Mouse (Mus musculus): ENCODE measurements around the gene Fstl4. TPM values are rescaled to one million over a fixed set of nuclear protein-coding genes. Genes with fewer than 3 reads are reported as not detected.

Fstl4 gene
- polyA plus RNA-seq, 1 experiment = 0.49 TPM

DNA sequence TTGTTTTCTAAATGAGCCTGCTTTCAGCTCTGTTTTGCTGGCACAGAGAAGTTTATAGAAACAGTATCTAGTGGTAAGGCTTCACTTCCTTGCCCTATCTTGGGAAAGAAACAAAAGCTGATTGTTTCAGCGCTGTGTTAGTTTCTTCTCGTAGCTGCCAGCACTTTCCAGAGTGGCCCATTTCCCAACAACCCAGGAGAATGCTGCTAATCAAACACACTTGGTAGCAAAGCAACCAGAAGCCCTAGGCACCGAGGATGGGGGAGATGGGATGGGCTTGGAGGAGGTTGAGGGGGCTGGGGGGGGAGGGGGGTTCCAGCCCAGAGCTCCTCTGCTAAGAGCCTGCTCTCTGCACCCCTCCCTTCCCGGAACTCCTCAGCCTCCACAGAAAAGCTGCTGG lies 233.0 kb downstream of the Fstl4 start:
- no peak overlapping the region for H3K27ac ChIP-seq (ENCODE audit: insufficient read depth, low read depth, low read length)
- 35% methylated on average over 4 of the region's 4 CpGs for WGBS
- no peak for TF ChIP-seq CTCF (IDR thresholded peaks at IDR 0.05; ENCODE audit: extremely low read depth, insufficient read length, insufficient replicate concordance, low read depth, low read length)
- TF ChIP-seq POLR2A (IDR thresholded peaks at IDR 0.05; ENCODE audit: low read depth, low read length) = no peak
- no peaks in the 10 kb centered on the region for H3K27me3 ChIP-seq (ENCODE audit: control insufficient read depth, insufficient read depth, low read length)
- no peaks in the 10 kb centered on the region for H3K4me1 ChIP-seq (ENCODE audit: control insufficient read depth, insufficient read depth, insufficient read length, low read length)
- no peaks in the 10 kb centered on the region for H3K36me3 ChIP-seq (ENCODE audit: control insufficient read depth, insufficient read depth, low read length)
- no peak overlapping the region for H3K4me3 ChIP-seq (ENCODE audit: low read depth, low read length)

DNA sequence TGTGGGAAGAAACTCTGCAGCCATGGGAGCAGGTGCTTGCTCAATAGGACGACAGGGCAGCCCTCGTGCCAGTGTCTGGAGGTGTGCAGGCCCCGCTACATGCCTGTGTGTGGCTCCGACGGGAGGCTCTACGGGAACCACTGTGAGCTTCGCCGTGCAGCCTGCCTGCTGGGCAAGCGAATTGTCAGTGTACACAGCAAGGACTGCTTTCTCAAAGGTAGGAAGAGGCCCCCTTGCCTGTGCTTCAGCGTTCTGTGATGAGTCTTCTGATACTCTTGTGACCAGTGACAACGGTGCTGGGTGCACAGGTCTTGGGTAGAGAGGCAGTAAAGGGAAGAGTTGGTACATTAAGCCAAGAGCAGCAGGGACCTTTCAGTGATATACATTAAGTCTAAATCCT lies 235.8 kb downstream of the Fstl4 start:
- H3K4me1 ChIP-seq (ENCODE audit: control insufficient read depth, insufficient read depth, insufficient read length, low read length) = no peaks in the 10 kb centered on the region
- no peak overlapping the region for H3K4me3 ChIP-seq (ENCODE audit: low read depth, low read length)
- WGBS = 83% methylated on average over 11 of the region's 11 CpGs
- H3K27me3 ChIP-seq (ENCODE audit: control insufficient read depth, insufficient read depth, low read length) = no peaks in the 10 kb centered on the region
- no peaks in the 10 kb centered on the region for H3K36me3 ChIP-seq (ENCODE audit: control insufficient read depth, insufficient read depth, low read length)
- TF ChIP-seq POLR2A (IDR thresholded peaks at IDR 0.05; ENCODE audit: low read depth, low read length) (no peak), CTCF (IDR thresholded peaks at IDR 0.05; ENCODE audit: extremely low read depth, insufficient read length, insufficient replicate concordance, low read depth, low read length) (no peak)
- H3K27ac ChIP-seq (ENCODE audit: insufficient read depth, low read depth, low read length) = no peak overlapping the region

DNA sequence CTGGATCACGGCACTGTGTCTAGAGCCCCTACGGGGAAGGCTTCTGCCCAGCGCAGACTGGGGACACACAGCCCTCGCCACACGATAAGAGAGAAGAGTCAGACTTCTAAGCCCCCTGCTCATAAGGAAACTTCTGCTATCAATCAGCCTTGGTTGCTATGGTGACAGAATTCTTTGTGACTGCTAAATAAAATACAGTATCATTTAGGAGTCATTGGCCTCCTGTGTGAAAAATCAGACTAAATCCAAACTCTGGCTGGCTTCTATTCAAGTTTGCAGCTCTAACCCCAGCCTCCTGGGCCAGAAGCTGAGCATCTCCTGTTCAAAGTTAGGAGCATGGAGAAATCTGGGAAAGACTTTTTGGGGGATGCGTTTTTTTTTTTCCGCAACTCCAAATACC lies 238.9 kb downstream of the Fstl4 start:
- WGBS = 77% methylated on average over 7 of the region's 7 CpGs
- no peaks in the 10 kb centered on the region for H3K4me1 ChIP-seq (ENCODE audit: control insufficient read depth, insufficient read depth, insufficient read length, low read length)
- no peak overlapping the region for H3K27ac ChIP-seq (ENCODE audit: insufficient read depth, low read depth, low read length)
- H3K4me3 ChIP-seq (ENCODE audit: low read depth, low read length) = no peak overlapping the region
- no peaks in the 10 kb centered on the region for H3K27me3 ChIP-seq (ENCODE audit: control insufficient read depth, insufficient read depth, low read length)
- no peaks in the 10 kb centered on the region for H3K36me3 ChIP-seq (ENCODE audit: control insufficient read depth, insufficient read depth, low read length)
- no peak for TF ChIP-seq CTCF (IDR thresholded peaks at IDR 0.05; ENCODE audit: extremely low read depth, insufficient read length, insufficient replicate concordance, low read depth, low read length)
- no peak for TF ChIP-seq POLR2A (IDR thresholded peaks at IDR 0.05; ENCODE audit: low read depth, low read length)

DNA sequence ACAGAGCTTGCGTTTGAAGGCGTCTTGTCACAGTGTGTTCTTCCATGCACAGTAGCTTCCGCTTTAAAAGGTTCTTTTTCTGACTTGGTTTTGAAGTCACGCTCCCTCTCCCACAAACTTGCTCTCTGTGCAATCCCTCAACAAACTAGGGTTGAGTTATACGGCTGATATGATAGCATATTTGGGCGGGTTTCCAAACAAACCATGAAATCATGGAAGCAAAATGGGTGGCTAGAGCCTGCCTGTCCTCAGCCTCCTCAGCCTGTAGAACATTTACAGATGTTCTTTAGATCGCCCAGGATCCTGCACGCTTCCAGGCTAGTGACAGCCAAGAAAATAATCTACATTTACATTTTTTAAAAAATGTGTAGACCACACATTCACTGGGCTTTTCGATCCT lies 239.4 kb downstream of the Fstl4 start:
- no peaks in the 10 kb centered on the region for H3K4me1 ChIP-seq (ENCODE audit: control insufficient read depth, insufficient read depth, insufficient read length, low read length)
- TF ChIP-seq CTCF (IDR thresholded peaks at IDR 0.05; ENCODE audit: extremely low read depth, insufficient read length, insufficient replicate concordance, low read depth, low read length) = no peak
- TF ChIP-seq POLR2A (IDR thresholded peaks at IDR 0.05; ENCODE audit: low read depth, low read length) = no peak
- no peaks in the 10 kb centered on the region for H3K27me3 ChIP-seq (ENCODE audit: control insufficient read depth, insufficient read depth, low read length)
- no peak overlapping the region for H3K4me3 ChIP-seq (ENCODE audit: low read depth, low read length)
- no peak overlapping the region for H3K27ac ChIP-seq (ENCODE audit: insufficient read depth, low read depth, low read length)
- WGBS = 70% methylated on average over 9 of the region's 9 CpGs
- no peaks in the 10 kb centered on the region for H3K36me3 ChIP-seq (ENCODE audit: control insufficient read depth, insufficient read depth, low read length)

DNA sequence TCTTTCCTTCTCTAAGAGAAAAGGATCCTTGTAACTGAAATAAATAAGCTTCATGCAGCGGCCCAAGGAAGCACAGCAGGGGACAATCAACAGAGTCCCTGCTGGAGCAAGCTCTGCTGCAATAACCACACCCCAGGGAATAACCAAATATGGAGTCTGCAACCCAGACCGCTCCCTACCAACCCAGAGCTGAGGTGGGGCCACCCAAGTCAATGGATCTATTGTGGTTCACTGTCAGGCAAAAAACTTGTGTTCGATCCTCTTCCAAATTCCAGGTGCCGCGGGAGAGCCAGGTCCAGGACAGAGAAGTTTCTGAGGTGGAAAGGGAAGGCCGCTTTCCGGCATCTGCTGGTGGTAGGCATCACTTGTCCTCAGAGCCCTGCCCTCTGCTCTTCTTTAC lies 245.2 kb downstream of the Fstl4 start:
- no peak overlapping the region for H3K4me3 ChIP-seq (ENCODE audit: low read depth, low read length)
- H3K4me1 ChIP-seq (ENCODE audit: control insufficient read depth, insufficient read depth, insufficient read length, low read length) = no peaks in the 10 kb centered on the region
- H3K27ac ChIP-seq (ENCODE audit: insufficient read depth, low read depth, low read length) = no peak overlapping the region
- TF ChIP-seq CTCF (IDR thresholded peaks at IDR 0.05; ENCODE audit: extremely low read depth, insufficient read length, insufficient replicate concordance, low read depth, low read length) (no peak), POLR2A (IDR thresholded peaks at IDR 0.05; ENCODE audit: low read depth, low read length) (no peak)
- 57% methylated on average over 7 of the region's 7 CpGs for WGBS
- H3K36me3 ChIP-seq (ENCODE audit: control insufficient read depth, insufficient read depth, low read length) = no peaks in the 10 kb centered on the region
- H3K27me3 ChIP-seq (ENCODE audit: control insufficient read depth, insufficient read depth, low read length) = no peaks in the 10 kb centered on the region

DNA sequence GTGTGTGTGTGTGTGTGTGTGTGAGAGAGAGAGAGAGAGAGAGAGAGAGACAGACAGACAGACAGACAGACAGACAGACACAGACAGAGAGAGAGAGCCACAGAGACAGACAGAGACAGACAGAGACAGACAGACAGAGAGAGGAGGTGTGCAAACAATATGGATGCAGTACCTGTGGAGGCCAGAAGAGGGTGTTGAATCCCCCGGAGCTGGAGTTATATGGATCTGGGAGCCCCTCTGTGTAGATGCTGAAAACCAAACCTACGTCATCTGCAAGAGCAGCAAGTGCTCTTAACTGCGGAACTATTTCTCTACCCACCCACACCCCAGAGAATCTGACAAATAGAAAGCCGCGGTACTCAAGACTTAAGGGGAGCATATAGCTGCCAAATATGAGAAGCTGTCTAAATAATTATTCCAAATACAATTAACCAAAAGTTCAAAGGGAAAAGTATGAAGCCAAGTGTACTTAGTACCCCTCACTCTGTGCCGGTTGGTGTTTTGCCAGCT lies 247.6 kb downstream of the Fstl4 start:
- H3K36me3 ChIP-seq (ENCODE audit: control insufficient read depth, insufficient read depth, low read length) = no peaks in the 10 kb centered on the region
- H3K4me1 ChIP-seq (ENCODE audit: control insufficient read depth, insufficient read depth, insufficient read length, low read length) = no peaks in the 10 kb centered on the region
- H3K27ac ChIP-seq (ENCODE audit: insufficient read depth, low read depth, low read length) = no peak overlapping the region
- no peak for TF ChIP-seq POLR2A (IDR thresholded peaks at IDR 0.05; ENCODE audit: low read depth, low read length)
- TF ChIP-seq CTCF (IDR thresholded peaks at IDR 0.05; ENCODE audit: extremely low read depth, insufficient read length, insufficient replicate concordance, low read depth, low read length) = peak; percentile 17; the same call in 1 of the 2 replicates
- WGBS = 79% methylated on average over 6 of the region's 6 CpGs
- no peak overlapping the region for H3K4me3 ChIP-seq (ENCODE audit: low read depth, low read length)
- H3K27me3 ChIP-seq (ENCODE audit: control insufficient read depth, insufficient read depth, low read length) = no peaks in the 10 kb centered on the region

DNA sequence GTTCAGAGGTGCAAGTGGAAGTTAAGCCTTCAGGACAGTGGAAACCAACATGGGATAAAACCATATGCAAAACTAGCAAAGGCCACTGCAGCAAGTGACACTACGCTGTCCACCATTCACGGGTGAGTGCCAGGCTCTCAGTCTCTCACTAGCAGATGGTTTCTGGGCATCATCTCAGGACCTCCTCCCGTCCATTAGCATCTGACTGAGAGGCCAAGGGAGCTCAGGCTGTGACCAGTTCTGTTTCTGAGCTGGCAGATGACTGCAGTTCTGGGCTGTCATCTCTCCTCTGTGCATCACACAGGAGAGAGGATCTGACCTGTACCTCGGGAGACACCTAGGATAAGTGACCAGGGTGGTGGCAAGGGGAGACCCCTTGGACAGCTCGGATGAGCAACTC lies 249.5 kb downstream of the Fstl4 start:
- WGBS = 73% methylated on average over 5 of the region's 5 CpGs
- no peaks in the 10 kb centered on the region for H3K36me3 ChIP-seq (ENCODE audit: control insufficient read depth, insufficient read depth, low read length)
- H3K4me1 ChIP-seq (ENCODE audit: control insufficient read depth, insufficient read depth, insufficient read length, low read length) = no peaks in the 10 kb centered on the region
- no peak for TF ChIP-seq POLR2A (IDR thresholded peaks at IDR 0.05; ENCODE audit: low read depth, low read length)
- TF ChIP-seq CTCF (IDR thresholded peaks at IDR 0.05; ENCODE audit: extremely low read depth, insufficient read length, insufficient replicate concordance, low read depth, low read length) = no peak
- H3K27ac ChIP-seq (ENCODE audit: insufficient read depth, low read depth, low read length) = no peak overlapping the region
- H3K27me3 ChIP-seq (ENCODE audit: control insufficient read depth, insufficient read depth, low read length) = no peaks in the 10 kb centered on the region
- H3K4me3 ChIP-seq (ENCODE audit: low read depth, low read length) = no peak overlapping the region
